Mouse (Mus musculus) left cerebral cortex, postnatal 36 days (tissue): ENCODE measurements at regions not wholly inside any gene's neighbourhood (a gene's known extent, or its start where the extent isn't known, plus 50 kb on each side); places are given as distances from the start of the nearest gene placed in this dataset.

ENCODE experiments used
- DNase-seq, 2 experiments: peaks; one replicate each; pipeline ENCODE4 v3.0.0; 2021 to 2022; ENCODE audit warnings: low spot score in 2 of 2, mixed read lengths in 1 of 2
- intact Hi-C: fragments of 180-260 bp; cut with DNase I; formaldehyde crosslinking; loops from one replicate; pipeline ENCODE4 v1.15.1; 2025

DNA sequence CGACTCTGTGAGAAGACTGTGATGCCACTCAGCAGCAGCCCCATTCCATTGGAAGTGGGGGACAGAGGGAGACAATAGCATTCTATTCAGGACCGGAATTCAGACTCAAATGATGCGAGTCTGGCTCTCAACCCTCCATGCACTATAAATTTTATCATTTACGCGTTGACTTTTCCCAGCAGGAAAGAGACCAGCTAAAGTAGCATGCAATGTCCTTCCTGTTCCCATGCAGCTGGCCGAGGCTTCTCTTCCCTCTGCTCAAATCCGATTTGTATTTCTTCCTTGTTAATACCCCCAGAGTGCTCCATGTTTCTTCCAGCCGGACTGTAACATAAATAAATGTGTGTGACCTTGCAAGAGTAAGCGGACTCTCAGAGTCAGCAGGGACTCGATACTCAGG lies 376.4 kb upstream of the Tnp1 start:
- intact Hi-C loops: no loop called here
- DNase-seq: no peak

- DNase-seq: no peak
- intact Hi-C loops: no loop called here
Measured at GRCm38 (mm10) chr1:73389976-73390375, 374.3 kb upstream of the Tnp1 start.

DNA sequence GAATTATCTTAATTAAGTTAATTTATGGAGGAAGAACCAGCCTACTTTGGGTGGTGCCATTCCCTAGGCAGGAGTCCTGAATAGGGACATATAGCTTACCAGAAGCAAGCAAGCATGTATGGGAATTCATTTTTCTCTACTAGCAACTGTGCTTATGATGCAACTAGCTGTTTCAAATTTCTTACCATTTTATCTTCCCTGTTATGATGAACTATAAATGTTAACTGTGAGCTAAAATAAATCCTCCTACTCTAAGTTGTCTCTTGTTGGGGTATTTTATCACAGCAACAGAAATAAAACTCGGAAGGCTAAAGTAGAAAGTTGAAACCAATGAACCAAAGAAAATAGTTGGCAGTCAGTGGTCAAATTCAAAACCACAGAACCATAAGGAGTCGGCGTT lies 373.5 kb upstream of the Tnp1 start:
- intact Hi-C loops: no loop called here
- DNase-seq: no peak

- intact Hi-C loops: no loop called here
- no peak for DNase-seq
Measured at GRCm38 (mm10) chr1:73381578-73381977, 365.9 kb upstream of the Tnp1 start.

DNA sequence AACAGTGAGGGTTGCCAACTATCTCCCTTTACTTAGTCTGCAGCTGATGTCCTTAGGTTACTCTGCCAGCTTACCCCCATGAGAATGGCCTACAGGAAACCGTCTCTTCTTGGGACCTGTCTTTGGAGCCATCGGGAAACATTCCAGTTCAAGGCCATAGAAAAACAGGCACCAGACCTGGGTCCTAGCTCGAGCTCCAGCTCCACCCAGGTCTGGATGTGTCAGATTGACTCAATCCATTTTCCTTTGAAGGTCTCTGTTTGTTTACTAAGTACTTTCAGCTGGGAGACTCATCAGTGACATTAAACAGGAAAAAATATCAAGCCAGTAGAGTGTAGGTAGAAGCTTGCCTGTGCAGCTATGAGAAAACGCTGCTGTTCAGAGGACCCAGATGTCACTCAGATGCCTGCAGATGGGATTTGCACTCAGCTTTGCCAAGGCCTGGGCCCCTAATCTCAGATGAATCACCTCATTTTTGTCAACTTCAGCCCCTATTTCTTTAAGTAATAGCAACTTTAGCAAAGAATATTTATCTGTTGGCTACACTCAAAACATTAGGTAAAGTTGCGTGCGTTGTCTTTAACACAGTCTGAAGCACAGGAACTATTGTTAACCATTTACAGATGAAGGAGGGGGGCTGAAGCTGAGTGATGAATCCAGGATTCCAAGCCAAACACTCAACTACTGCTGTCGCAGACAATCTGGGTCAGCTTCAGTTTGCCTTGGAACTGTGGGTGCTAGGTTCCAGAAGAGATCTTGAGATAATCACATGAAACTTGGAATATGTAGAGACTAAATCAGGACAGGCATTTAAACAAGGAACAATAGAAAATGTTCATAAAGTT lies 359.0 kb upstream of the Tnp1 start:
- no peak for DNase-seq
- intact Hi-C loops: no loop called here

GRCm38 (mm10) chr1:73368222-73368621 lies 352.5 kb upstream of the Tnp1 start:
- no peak for DNase-seq
- intact Hi-C loops: no loop called here

DNA sequence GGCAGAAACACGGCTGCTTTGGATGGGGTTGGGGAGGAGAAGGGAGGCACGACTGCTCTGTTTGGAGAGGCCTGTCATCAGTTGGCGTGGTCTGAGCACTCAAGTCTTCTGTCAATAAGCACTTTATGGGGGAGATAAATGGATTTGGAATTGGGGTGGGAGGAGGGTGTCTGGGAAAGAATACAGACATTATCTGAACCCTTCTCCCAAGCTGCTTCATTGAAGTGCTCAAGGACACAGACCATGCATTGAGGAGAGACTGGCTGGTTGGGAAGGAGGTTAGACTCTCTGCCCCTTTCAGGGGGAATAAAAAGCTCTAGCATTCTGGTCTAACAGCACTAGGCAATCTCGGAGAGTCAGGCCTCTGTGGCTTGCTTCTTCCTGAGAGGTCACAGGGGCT lies 350.1 kb upstream of the Tnp1 start:
- no peak for DNase-seq
- intact Hi-C loops: no loop called here

- intact Hi-C loops: no loop called here
- DNase-seq: no peak
Measured at GRCm38 (mm10) chr1:73364300-73364683, 348.6 kb upstream of the Tnp1 start.

GRCm38 (mm10) chr1:73363549-73364299 lies 348.0 kb upstream of the Tnp1 start:
- intact Hi-C loops: no loop called here

DNA sequence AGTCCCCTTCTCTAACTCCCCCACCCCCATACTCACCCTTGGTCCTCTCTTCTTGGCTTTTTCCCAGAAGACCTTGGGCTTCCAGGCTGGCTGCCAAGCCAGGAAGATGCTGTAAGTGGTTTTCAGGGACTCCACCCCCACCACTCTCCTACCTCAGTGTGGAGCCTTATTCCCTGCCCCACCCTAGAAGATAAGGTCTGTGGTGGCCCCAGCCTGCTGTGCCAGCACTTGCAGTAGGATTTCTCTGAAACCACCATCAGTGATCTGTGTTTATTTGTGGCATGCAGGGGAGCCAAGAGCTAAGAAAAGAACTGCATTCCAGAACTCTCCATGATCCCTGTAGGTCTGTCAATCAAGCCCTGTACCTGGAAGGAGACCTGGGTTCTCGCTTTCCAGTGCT lies 346.4 kb upstream of the Tnp1 start:
- no peak for DNase-seq
- intact Hi-C loops: no loop called here

More at GRCm38 (mm10) chr1:73363549-73364299, 348.0 kb upstream of the Tnp1 start:
- no peak for DNase-seq

DNA sequence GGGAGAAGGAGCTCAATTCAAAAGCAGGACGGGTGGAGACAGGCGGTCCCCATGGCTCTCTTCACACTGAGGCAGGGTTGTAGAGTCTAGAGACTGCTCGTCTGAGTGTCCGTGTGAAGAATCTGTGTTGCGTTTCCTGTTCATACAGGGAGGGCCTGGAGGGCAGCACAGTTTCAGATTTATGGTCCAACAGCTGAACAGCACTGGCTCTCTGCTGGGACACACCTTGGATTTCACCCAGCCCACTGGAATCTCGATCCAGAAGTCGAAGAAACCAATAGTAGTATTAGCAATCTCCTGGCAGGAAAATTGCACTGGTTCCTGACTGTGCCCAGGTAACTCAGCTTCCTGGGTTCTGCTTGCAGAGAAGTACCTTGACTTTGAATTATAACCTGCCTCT lies 345.6 kb upstream of the Tnp1 start:
- no peak for DNase-seq
- intact Hi-C loops: no loop called here

- intact Hi-C loops: no loop called here
- DNase-seq: no peak
Measured at GRCm38 (mm10) chr1:73354447-73354846, 338.7 kb upstream of the Tnp1 start.

- no peak for DNase-seq
- intact Hi-C loops: no loop called here
Measured at GRCm38 (mm10) chr1:73348476-73348875, 332.8 kb upstream of the Tnp1 start.

- intact Hi-C loops: no loop called here
- DNase-seq: no peak
Measured at GRCm38 (mm10) chr1:73344587-73344986, 328.9 kb upstream of the Tnp1 start.

DNA sequence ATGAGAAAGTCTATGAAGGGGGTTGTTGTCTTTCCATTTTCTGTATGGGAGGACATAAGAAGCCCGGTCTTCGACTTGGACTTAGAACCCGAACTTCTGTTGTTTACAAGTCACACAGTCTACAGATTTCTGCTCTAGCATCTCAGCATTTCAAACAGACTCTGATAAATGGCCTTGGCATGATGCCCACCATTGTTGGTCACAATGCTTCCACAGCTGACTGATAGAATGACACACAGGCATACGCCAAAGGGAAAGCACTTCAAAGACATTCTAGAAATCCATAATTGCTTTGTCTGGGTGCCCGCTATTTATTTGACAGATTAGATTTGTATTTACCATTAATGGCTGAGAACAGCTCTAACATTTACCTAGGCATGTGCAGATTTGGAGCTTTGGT lies 326.2 kb upstream of the Tnp1 start:
- DNase-seq: no peak
- intact Hi-C loops: no loop called here

DNA sequence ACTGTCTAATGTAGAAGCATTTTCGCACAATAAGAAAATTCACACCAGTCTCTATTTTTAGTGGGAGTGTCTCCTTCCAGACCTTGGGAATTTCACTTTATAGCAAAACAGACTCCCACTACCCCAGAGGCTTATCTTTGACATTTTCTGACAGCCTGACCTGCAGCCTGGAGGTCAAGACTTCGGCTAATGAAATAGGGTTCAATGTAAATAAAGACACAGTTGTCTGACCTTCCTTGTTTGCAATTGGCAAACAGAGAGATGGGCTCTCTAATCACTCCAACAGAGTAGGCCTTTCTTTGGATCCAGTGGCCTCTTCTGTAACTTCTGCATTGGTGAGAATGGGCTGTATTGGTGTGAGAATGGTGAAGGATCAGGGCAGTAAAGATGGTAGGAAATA lies 321.7 kb upstream of the Tnp1 start:
- DNase-seq: no peak
- intact Hi-C loops: no loop called here

DNA sequence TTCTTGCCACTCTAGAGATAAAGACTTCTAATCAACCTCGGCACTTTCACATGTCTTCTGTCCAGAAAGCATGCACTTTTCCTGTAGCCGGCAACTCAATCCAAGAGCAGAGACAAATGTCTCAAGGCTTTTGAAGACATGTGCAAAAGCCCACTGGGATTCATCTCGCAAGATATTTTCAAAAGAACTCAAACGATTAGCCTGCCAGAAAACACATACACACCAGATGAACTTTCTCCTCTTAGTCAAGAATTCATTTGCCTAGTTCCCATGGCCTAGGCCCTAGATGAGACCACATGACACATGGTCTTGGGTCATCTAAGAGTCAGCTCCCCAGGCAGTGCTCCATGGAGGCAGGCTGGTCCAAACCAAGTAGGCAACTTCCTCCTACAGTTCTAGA lies 293.8 kb upstream of the Tnp1 start:
- DNase-seq: no peak
- intact Hi-C loops: no loop called here

GRCm38 (mm10) chr1:73308420-73308819 lies 292.7 kb upstream of the Tnp1 start:
- intact Hi-C loops: no loop called here

DNA sequence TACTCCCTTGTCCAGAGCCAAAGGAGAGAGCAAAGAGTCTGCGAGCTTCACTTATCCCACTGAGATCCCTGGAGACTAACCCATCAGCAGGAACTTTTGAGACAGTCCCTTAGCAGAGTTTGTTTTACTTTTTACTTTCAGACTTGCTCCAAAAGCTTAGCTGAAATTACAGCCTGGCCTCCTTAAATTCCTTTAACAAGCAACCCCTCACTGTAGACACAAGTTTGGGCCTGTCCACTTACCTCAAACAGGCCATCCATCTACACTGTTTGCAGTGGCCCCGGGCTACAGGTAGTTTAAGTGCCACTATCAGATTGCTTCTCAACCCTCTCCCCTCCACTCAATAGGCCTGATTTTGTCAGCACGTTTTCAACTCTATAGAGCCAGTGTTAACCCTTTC lies 291.5 kb upstream of the Tnp1 start:
- intact Hi-C loops: no loop called here
- DNase-seq: no peak

More at GRCm38 (mm10) chr1:73308420-73308819, 292.7 kb upstream of the Tnp1 start:
- DNase-seq: no peak

DNA sequence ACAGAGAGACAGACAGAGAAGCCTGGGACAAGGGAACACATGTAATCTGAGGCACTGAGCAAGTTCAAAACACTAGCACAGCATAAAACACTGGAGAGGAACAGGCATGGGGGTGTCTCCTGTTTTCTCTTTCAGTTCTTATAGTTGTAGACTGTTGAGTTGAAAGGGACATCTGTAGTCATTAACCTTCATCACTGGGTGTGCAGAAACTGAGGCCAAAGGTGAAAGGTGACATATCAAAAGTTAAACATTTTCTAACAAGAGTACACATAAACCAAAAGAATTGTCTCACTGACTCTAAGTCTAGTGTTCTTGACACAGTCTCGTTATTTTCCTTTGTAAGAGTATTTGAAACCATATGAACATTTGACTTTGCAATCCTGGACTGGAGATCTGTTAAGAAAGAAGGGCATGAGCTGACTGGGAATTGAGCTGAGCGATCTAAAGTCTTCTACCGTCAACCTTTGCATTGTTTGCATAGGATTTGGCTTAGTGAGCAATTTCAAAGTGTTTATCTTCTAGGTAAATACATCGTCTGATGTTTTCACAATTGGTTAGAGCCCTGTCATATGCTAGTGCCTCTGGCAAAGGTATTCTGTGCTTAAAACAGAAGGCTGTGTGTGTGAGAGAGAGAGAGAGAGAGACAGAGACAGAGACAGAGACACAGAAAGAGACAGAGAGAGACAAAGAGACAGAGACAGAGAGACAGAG lies 284.4 kb upstream of the Tnp1 start:
- intact Hi-C loops: no loop called here
- no peak for DNase-seq

- DNase-seq: no peak
- intact Hi-C loops: no loop called here
Measured at GRCm38 (mm10) chr1:73285342-73285741, 269.6 kb upstream of the Tnp1 start.
